Mouse (Mus musculus): ENCODE measurements at regions not wholly inside any gene's neighbourhood (a gene's known extent, or its start where the extent isn't known, plus 50 kb on each side); places are given as distances from the start of the nearest gene placed in this dataset.
A peak's percentile ranks its signal among the peaks of the same experiment; 100 is the strongest.

GRCm38 (mm10) chr17:64382894-64383293, 51.2 kb upstream of the Pja2 start:
- DNase-seq, result no peak

GRCm38 (mm10) chr17:64383600-64383999, 51.9 kb upstream of the Pja2 start:
- DNase-seq, result no peak

GRCm38 (mm10) chr17:64390349-64390748, 58.6 kb upstream of the Pja2 start:
- DNase-seq, result no peak

GRCm38 (mm10) chr17:64397254-64397897, 65.7 kb upstream of the Pja2 start:
- DNase-seq, result no peak

- no peak for DNase-seq
Observed at GRCm38 (mm10) chr17:64398114-64398692, 66.5 kb upstream of the Pja2 start.

- no peak for DNase-seq
Observed at GRCm38 (mm10) chr17:64398708-64399107, 67.0 kb upstream of the Pja2 start.

GRCm38 (mm10) chr17:64406742-64407254, 75.1 kb upstream of the Pja2 start:
- no peak for DNase-seq

- DNase-seq, result peak; percentile 13
Observed at GRCm38 (mm10) chr17:64407255-64408011, 75.7 kb upstream of the Pja2 start.

GRCm38 (mm10) chr17:64425811-64426210, 94.1 kb upstream of the Pja2 start:
- DNase-seq, result no peak

- DNase-seq, result no peak
Observed at GRCm38 (mm10) chr17:64426536-64426935, 94.8 kb upstream of the Pja2 start.

GRCm38 (mm10) chr17:64439571-64439970, 107.9 kb upstream of the Pja2 start:
- no peak for DNase-seq

GRCm38 (mm10) chr17:64454736-64455135, 123.0 kb upstream of the Pja2 start:
- DNase-seq, result no peak

- no peak for DNase-seq
Observed at GRCm38 (mm10) chr17:64466273-64466672, 134.3 kb upstream of the Man2a1 start.

- no peak for DNase-seq
Observed at GRCm38 (mm10) chr17:64466746-64467145, 133.8 kb upstream of the Man2a1 start.

- DNase-seq, result no peak
Observed at GRCm38 (mm10) chr17:64467297-64467696, 133.2 kb upstream of the Man2a1 start.

GRCm38 (mm10) chr17:64469754-64470400, 130.7 kb upstream of the Man2a1 start:
- DNase-seq, result no peak

- DNase-seq, result no peak
Observed at GRCm38 (mm10) chr17:64480607-64481038, 119.9 kb upstream of the Man2a1 start.

- no peak for DNase-seq
Observed at GRCm38 (mm10) chr17:64484835-64485234, 115.7 kb upstream of the Man2a1 start.

GRCm38 (mm10) chr17:64489769-64490335, 110.7 kb upstream of the Man2a1 start:
- no peak for DNase-seq

- DNase-seq, result no peak
Observed at GRCm38 (mm10) chr17:64490664-64491063, 109.9 kb upstream of the Man2a1 start.

- DNase-seq, result no peak
Observed at GRCm38 (mm10) chr17:64491922-64492353, 108.6 kb upstream of the Man2a1 start.

GRCm38 (mm10) chr17:64492614-64493269, 107.8 kb upstream of the Man2a1 start:
- DNase-seq, result no peak
